Mouse (Mus musculus): ENCODE results near the gene Mphosph6.
A peak's percentile ranks its signal among the peaks of the same experiment; 100 is the strongest.

The Mphosph6 gene

GRCm38 (mm10) chr8:117801443-117802298 lies at the start of gene Mphosph6:
Gene Mphosph6 (minus strand): TSS chr8:117801943.
- DNase-seq (ENCODE audit: low spot score) = peak; percentile 96

- DNase-seq (ENCODE audit: low spot score) = no peak
These were observed 48.7 kb upstream of the Mphosph6 start for GRCm38 (mm10) chr8:117850420-117850819.

- no peak for DNase-seq (ENCODE audit: low spot score)
These were observed 46.1 kb upstream of the Mphosph6 start for GRCm38 (mm10) chr8:117847865-117848264.

GRCm38 (mm10) chr8:117843694-117844093 lies 42.0 kb upstream of the Mphosph6 start:
- no peak for DNase-seq (ENCODE audit: low spot score)

- DNase-seq (ENCODE audit: low spot score) = no peak
These were observed 11.8 kb upstream of the Mphosph6 start for GRCm38 (mm10) chr8:117813524-117813923.

GRCm38 (mm10) chr8:117810676-117811075 lies 8.9 kb upstream of the Mphosph6 start:
- DNase-seq (ENCODE audit: low spot score) = no peak

GRCm38 (mm10) chr8:117805419-117805818 lies 3.7 kb upstream of the Mphosph6 start:
- DNase-seq (ENCODE audit: low spot score) = no peak

- no peak for DNase-seq (ENCODE audit: low spot score)
These were observed 551 bp upstream of the Mphosph6 start for GRCm38 (mm10) chr8:117802299-117802689.

- no peak for DNase-seq (ENCODE audit: low spot score)
These were observed 3.7 kb downstream of the Mphosph6 start for GRCm38 (mm10) chr8:117798066-117798465.

GRCm38 (mm10) chr8:117796464-117796863 lies 5.3 kb downstream of the Mphosph6 start:
- no peak for DNase-seq (ENCODE audit: low spot score)

GRCm38 (mm10) chr8:117794581-117794980 lies 7.2 kb downstream of the Mphosph6 start:
- DNase-seq (ENCODE audit: low spot score) = no peak

GRCm38 (mm10) chr8:117792616-117793144 lies 9.1 kb downstream of the Mphosph6 start:
- DNase-seq (ENCODE audit: low spot score) = no peak

GRCm38 (mm10) chr8:117786428-117786827 lies 15.3 kb downstream of the Mphosph6 start:
- DNase-seq (ENCODE audit: low spot score) = no peak

GRCm38 (mm10) chr8:117783021-117783420 lies 18.7 kb downstream of the Mphosph6 start:
- no peak for DNase-seq (ENCODE audit: low spot score)

GRCm38 (mm10) chr8:117781375-117782129 lies 20.2 kb downstream of the Mphosph6 start:
- DNase-seq (ENCODE audit: low spot score) = no peak

GRCm38 (mm10) chr8:117779344-117779743 lies 22.4 kb downstream of the Mphosph6 start:
- DNase-seq (ENCODE audit: low spot score) = no peak

- DNase-seq (ENCODE audit: low spot score) = no peak
These were observed 23.0 kb downstream of the Mphosph6 start for GRCm38 (mm10) chr8:117778531-117779322.

- no peak for DNase-seq (ENCODE audit: low spot score)
These were observed 25.7 kb downstream of the Mphosph6 start for GRCm38 (mm10) chr8:117776075-117776474.

- DNase-seq (ENCODE audit: low spot score) = no peak
These were observed 26.1 kb downstream of the Mphosph6 start for GRCm38 (mm10) chr8:117775626-117776025.

- DNase-seq (ENCODE audit: low spot score) = no peak
These were observed 29.1 kb downstream of the Mphosph6 start for GRCm38 (mm10) chr8:117772597-117772996.

- peak; percentile 7 for DNase-seq (ENCODE audit: low spot score)
These were observed 29.6 kb downstream of the Mphosph6 start for GRCm38 (mm10) chr8:117772126-117772525.
